Mouse (Mus musculus): ENCODE results near the gene Selenow. TPM values are rescaled to one million over a fixed set of nuclear protein-coding genes. Genes with fewer than 3 reads are reported as not detected.

Gene Selenow
- total and polyA plus RNA-seq, 2 experiments from 2014 or later: 404 to 632 TPM

DNA sequence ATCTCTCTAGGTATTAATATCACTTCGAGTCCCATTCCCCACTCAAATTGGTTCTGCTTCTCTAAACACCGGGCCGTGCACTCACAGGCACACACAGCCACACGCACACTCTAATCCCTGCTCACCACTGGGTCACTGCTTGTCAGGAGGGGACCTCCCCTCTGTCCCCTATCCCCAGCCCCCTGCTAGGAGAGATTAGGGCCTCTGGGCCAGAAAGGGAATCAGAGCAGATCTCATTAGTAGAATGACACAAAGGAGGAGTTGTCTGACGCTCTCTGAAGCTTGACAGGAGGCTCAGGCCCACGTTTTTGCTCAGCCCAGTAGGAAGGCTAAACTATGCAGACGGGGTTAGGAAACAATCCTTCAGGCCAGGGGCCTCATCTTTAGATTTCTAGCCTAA is 40.8 kb downstream of the Selenow start:
- ATAC-seq (ENCODE audit: insufficient read depth, low read depth): no peak

DNA sequence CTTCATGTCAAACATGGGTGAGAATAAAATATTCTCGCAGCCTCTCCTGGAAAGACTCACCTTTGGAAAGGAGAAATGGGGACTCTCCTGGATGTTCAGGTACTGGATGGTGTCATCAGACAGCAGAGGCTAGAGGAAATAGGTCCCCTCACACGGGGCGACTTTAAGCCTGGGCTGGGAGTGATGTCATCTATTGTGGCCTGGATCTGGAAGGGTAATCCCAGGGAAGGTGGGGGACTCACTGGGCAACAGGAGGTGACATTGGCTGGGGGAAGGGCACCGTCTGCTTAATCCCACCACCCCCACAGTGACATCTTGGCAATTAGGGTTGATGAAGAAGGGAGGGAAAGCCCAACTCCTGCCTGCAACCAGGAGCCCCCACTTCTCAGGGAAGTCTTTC is 42.4 kb downstream of the Selenow start, which contains the start of gene Crx:
Crx (minus strand) TSS at position 213 of the 400 bp plus-strand sequence.
- H3K4me1 ChIP-seq (ENCODE audit: control insufficient read depth, insufficient read depth): no peaks in the 10 kb centered on the region
- no peaks in the 10 kb centered on the region for H3K9me3 ChIP-seq (replicated peaks; ENCODE audit: control insufficient read depth, low read length)
- H3K4me2 ChIP-seq (ENCODE audit: low read depth, low read length): no peak within 1 kb of the TSS
- H3K27me3 ChIP-seq (ENCODE audit: control insufficient read depth, insufficient read depth, low read length): no peaks in the 10 kb centered on the region
- ATAC-seq (ENCODE audit: insufficient read depth, low read depth) (no peak), DNase-seq (ENCODE audit: low spot score) (no peak)
- no peak within 1 kb of the TSS for H3K27ac ChIP-seq (ENCODE audit: low read depth)
- 28% methylated on average over 4 of the region's 4 CpGs for WGBS
- no peak within 1 kb of the TSS for H3K4me3 ChIP-seq (ENCODE audit: low read depth, low read length)
- TF ChIP-seq CTCF (IDR thresholded peaks at IDR 0.05; ENCODE audit: low read depth) (no peak), EP300 (IDR thresholded peaks at IDR 0.05; ENCODE audit: low read depth) (no peak)
- H3K9ac ChIP-seq (replicated peaks; ENCODE audit: low read depth, low read length): no peak within 1 kb of the TSS
- H3K36me3 ChIP-seq (replicated peaks; ENCODE audit: control insufficient read depth, insufficient read depth, low read length): no peaks in the 10 kb centered on the region

More for the DNA sequence above, 40.8 kb downstream of the Selenow start:
- Histone ChIP-seq H3K4me1 (ENCODE audit: control insufficient read depth, insufficient read depth) (no peaks in the 10 kb centered on the region), H3K4me2 (ENCODE audit: low read depth, low read length) (no peak overlapping the region), H3K27ac (ENCODE audit: low read depth) (no peak overlapping the region), H3K4me3 (ENCODE audit: low read depth, low read length) (no peak overlapping the region), H3K9ac (replicated peaks; ENCODE audit: low read depth, low read length) (no peak overlapping the region), H3K36me3 (replicated peaks; ENCODE audit: control insufficient read depth, insufficient read depth, low read length) (no peaks in the 10 kb centered on the region), H3K27me3 (ENCODE audit: control insufficient read depth, insufficient read depth, low read length) (no peaks in the 10 kb centered on the region), H3K9me3 (replicated peaks; ENCODE audit: control insufficient read depth, low read length) (no peaks in the 10 kb centered on the region)
- TF ChIP-seq CTCF (IDR thresholded peaks at IDR 0.05; ENCODE audit: low read depth) (no peak), EP300 (IDR thresholded peaks at IDR 0.05; ENCODE audit: low read depth) (no peak)
- WGBS: 11% methylated on average over 7 of the region's 7 CpGs
- DNase-seq (ENCODE audit: low spot score): no peak

Other genes starting within 250 kb of the Selenow start
- gene Obox5, start 172.3 kb downstream of the Selenow start, total RNA-seq (2014; rRNA removed; ENCODE audit: low replicate concordance): not detected in 2 replicates
- not detected in 2 replicates for gene Obox5, start 172.3 kb downstream of the Selenow start, polyA plus RNA-seq (2015; fragmentation: Nextera tagmentation; extraction: Ambion mirVana)
- not detected in 2 replicates for gene Obox6, start 82.7 kb downstream of the Selenow start, total RNA-seq (2014; rRNA removed; ENCODE audit: low replicate concordance)
- gene Obox6, start 82.7 kb downstream of the Selenow start, polyA plus RNA-seq (2015; fragmentation: Nextera tagmentation; extraction: Ambion mirVana): not detected in 2 replicates
- not detected in 2 replicates for gene Crx, start 42.4 kb downstream of the Selenow start, total RNA-seq (2014; rRNA removed; ENCODE audit: low replicate concordance)
- gene Crx, start 42.4 kb downstream of the Selenow start, polyA plus RNA-seq (2015; fragmentation: Nextera tagmentation; extraction: Ambion mirVana): not detected in 2 replicates
- gene Crxos, start 39.8 kb downstream of the Selenow start, total RNA-seq (2014; rRNA removed; ENCODE audit: low replicate concordance): not detected in 2 replicates
- gene Crxos, start 39.8 kb downstream of the Selenow start, polyA plus RNA-seq (2015; fragmentation: Nextera tagmentation; extraction: Ambion mirVana): not detected in 2 replicates
- gene Nop53, start 23.7 kb upstream of the Selenow start, total RNA-seq (2014; rRNA removed; ENCODE audit: low replicate concordance): 81.6 and 102 TPM in 2 replicates
- gene Nop53, start 23.7 kb upstream of the Selenow start, polyA plus RNA-seq (2015; fragmentation: Nextera tagmentation; extraction: Ambion mirVana): 120 and 128 TPM in 2 replicates
- gene Ehd2, start 45.2 kb upstream of the Selenow start, total RNA-seq (2014; rRNA removed; ENCODE audit: low replicate concordance): 66.7 and 80.0 TPM in 2 replicates
- gene Ehd2, start 45.2 kb upstream of the Selenow start, polyA plus RNA-seq (2015; fragmentation: Nextera tagmentation; extraction: Ambion mirVana): 47.5 and 48.7 TPM in 2 replicates
- 2.6 and 7.2 TPM in 2 replicates for gene Bicra, start 125.5 kb upstream of the Selenow start, total RNA-seq (2014; rRNA removed; ENCODE audit: low replicate concordance)
- gene Bicra, start 125.5 kb upstream of the Selenow start, polyA plus RNA-seq (2015; fragmentation: Nextera tagmentation; extraction: Ambion mirVana): 2.0 and 2.4 TPM in 2 replicates
- gene Zfp541, start 139.4 kb upstream of the Selenow start, total RNA-seq (2014; rRNA removed; ENCODE audit: low replicate concordance): 0.54 TPM in 1 of 2 replicates, not detected in the other
- gene Zfp541, start 139.4 kb upstream of the Selenow start, polyA plus RNA-seq (2015; fragmentation: Nextera tagmentation; extraction: Ambion mirVana): not detected in 2 replicates
- 259 and 452 TPM in 2 replicates for gene Napa, start 176.1 kb upstream of the Selenow start, total RNA-seq (2014; rRNA removed; ENCODE audit: low replicate concordance)
- gene Napa, start 176.1 kb upstream of the Selenow start, polyA plus RNA-seq (2015; fragmentation: Nextera tagmentation; extraction: Ambion mirVana): 144 and 154 TPM in 2 replicates
- 40.1 and 45.1 TPM in 2 replicates for gene Kptn, start 197.5 kb upstream of the Selenow start, total RNA-seq (2014; rRNA removed; ENCODE audit: low replicate concordance)
- gene Kptn, start 197.5 kb upstream of the Selenow start, polyA plus RNA-seq (2015; fragmentation: Nextera tagmentation; extraction: Ambion mirVana): 26.2 and 27.1 TPM in 2 replicates
- gene Slc8a2, start 207.4 kb upstream of the Selenow start, total RNA-seq (2014; rRNA removed; ENCODE audit: low replicate concordance): 0.57 and 1.2 TPM in 2 replicates
- gene Slc8a2, start 207.4 kb upstream of the Selenow start, polyA plus RNA-seq (2015; fragmentation: Nextera tagmentation; extraction: Ambion mirVana): 0.03 and 0.05 TPM in 2 replicates